Mouse (Mus musculus): Measurements from ENCODE around the gene Dzip1.

Gene Dzip1

GRCm38 (mm10) chr14:118924673-118925615 is at the start of gene Dzip1:
Gene Dzip1, minus strand, starts transcription at chr14:118925460.
- no peak for DNase-seq (ENCODE audit: low spot score)

- DNase-seq (ENCODE audit: low spot score): no peak
Measured at GRCm38 (mm10) chr14:118972268-118972667, 47.0 kb upstream of the Dzip1 start.

GRCm38 (mm10) chr14:118967646-118968045 is 42.4 kb upstream of the Dzip1 start:
- DNase-seq (ENCODE audit: low spot score): no peak

GRCm38 (mm10) chr14:118965356-118966000 is 40.2 kb upstream of the Dzip1 start:
- DNase-seq (ENCODE audit: low spot score): no peak

- DNase-seq (ENCODE audit: low spot score): no peak
Measured at GRCm38 (mm10) chr14:118958010-118958409, 32.8 kb upstream of the Dzip1 start.

- DNase-seq (ENCODE audit: low spot score): no peak
Measured at GRCm38 (mm10) chr14:118951912-118952583, 26.8 kb upstream of the Dzip1 start.

GRCm38 (mm10) chr14:118948841-118949240 is 23.6 kb upstream of the Dzip1 start:
- DNase-seq (ENCODE audit: low spot score): no peak

GRCm38 (mm10) chr14:118944702-118945101 is 19.4 kb upstream of the Dzip1 start:
- DNase-seq (ENCODE audit: low spot score): no peak

GRCm38 (mm10) chr14:118942076-118942475 is 16.8 kb upstream of the Dzip1 start:
- DNase-seq (ENCODE audit: low spot score): no peak

GRCm38 (mm10) chr14:118940796-118941495 is 15.7 kb upstream of the Dzip1 start:
- no peak for DNase-seq (ENCODE audit: low spot score)

- DNase-seq (ENCODE audit: low spot score): no peak
Measured at GRCm38 (mm10) chr14:118938551-118938950, 13.3 kb upstream of the Dzip1 start.

- peak; percentile 99 for DNase-seq (ENCODE audit: low spot score)
Measured at GRCm38 (mm10) chr14:118937533-118938492, 12.6 kb upstream of the Dzip1 start, which contains the start of gene Dnajc3. Gene Dnajc3, plus strand, starts transcription at chr14:118937976.

GRCm38 (mm10) chr14:118936952-118937351 is 11.7 kb upstream of the Dzip1 start:
- no peak for DNase-seq (ENCODE audit: low spot score)

- no peak for DNase-seq (ENCODE audit: low spot score)
Measured at GRCm38 (mm10) chr14:118936236-118936635, 11.0 kb upstream of the Dzip1 start.

GRCm38 (mm10) chr14:118934686-118935085 is 9.4 kb upstream of the Dzip1 start:
- DNase-seq (ENCODE audit: low spot score): no peak

GRCm38 (mm10) chr14:118932956-118933355 is 7.7 kb upstream of the Dzip1 start:
- no peak for DNase-seq (ENCODE audit: low spot score)

- no peak for DNase-seq (ENCODE audit: low spot score)
Measured at GRCm38 (mm10) chr14:118931181-118931580, 5.9 kb upstream of the Dzip1 start.

GRCm38 (mm10) chr14:118930777-118931176 is 5.5 kb upstream of the Dzip1 start:
- DNase-seq (ENCODE audit: low spot score): no peak

GRCm38 (mm10) chr14:118929779-118930178 is 4.5 kb upstream of the Dzip1 start:
- no peak for DNase-seq (ENCODE audit: low spot score)

- no peak for DNase-seq (ENCODE audit: low spot score)
Measured at GRCm38 (mm10) chr14:118928565-118928964, 3.3 kb upstream of the Dzip1 start.
